Mouse (Mus musculus): ENCODE results near the gene H2-Ob.

DNA sequence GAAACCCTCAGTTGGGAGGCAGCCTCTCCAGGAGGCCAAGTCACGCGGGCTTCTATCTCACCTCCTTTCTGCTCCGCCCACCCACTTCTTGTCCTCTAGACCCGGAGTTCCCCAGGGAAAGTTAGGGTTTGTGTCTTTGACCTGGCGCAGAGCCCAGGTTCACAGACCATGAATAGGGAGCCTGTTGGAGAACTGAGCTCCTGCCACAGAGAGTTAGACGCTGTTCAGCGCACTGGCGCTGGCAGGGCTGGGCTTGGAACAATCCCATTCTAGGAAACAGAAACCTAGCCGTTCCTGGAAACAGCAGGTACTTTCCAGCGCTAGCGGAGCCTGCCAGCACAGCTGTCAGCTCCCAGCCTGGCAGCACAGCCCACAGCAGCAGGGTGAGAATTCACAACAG is 20.0 kb upstream of the H2-Ob start:
- TF ChIP-seq POLR2A (IDR thresholded peaks at IDR 0.05; ENCODE audit: borderline replicate concordance, control insufficient read depth, low read depth, low read length) (no peak), CTCF (IDR thresholded peaks at IDR 0.05; ENCODE audit: control insufficient read depth, insufficient read depth, low read length) (no peak)

Data from bone marrow, adult 2 months (tissue).